Mouse (Mus musculus): ENCODE results near the gene Traf3.

The Traf3 gene

GRCm38 (mm10) chr12:111303702-111304337 is 137.7 kb downstream of the Traf3 start:
- DNase-seq (ENCODE audit: extremely low read depth, insufficient read length, low spot score): no peak

GRCm38 (mm10) chr12:111306821-111307220 is 140.7 kb downstream of the Traf3 start:
- no peak for DNase-seq (ENCODE audit: extremely low read depth, insufficient read length, low spot score)

- no peak for DNase-seq (ENCODE audit: extremely low read depth, insufficient read length, low spot score)
Measured at GRCm38 (mm10) chr12:111309256-111309655, 143.1 kb downstream of the Traf3 start.

GRCm38 (mm10) chr12:111309931-111310330 is 143.8 kb downstream of the Traf3 start:
- DNase-seq (ENCODE audit: extremely low read depth, insufficient read length, low spot score): no peak

GRCm38 (mm10) chr12:111311775-111312174 is 145.6 kb downstream of the Traf3 start:
- no peak for DNase-seq (ENCODE audit: extremely low read depth, insufficient read length, low spot score)

GRCm38 (mm10) chr12:111314273-111314672 is 148.1 kb downstream of the Traf3 start:
- no peak for DNase-seq (ENCODE audit: extremely low read depth, insufficient read length, low spot score)
